Comparison of ENCODE assay signal across 35 mouse cellular contexts in genomic region chr6:83617581-83618335, GRCm38 (mm10). TPM values are rescaled to one million over a fixed set of nuclear protein-coding genes. Genes with fewer than 3 reads are reported as not detected.
DNase-seq lines count a peak whose midpoint lies in the region; ATAC-seq and TF ChIP-seq lines count a peak whose summit lies in the region.
"Had no signal": no experiment of that assay in that cellular context is flagged by ENCODE, and none has a peak within 500 bp of the region (broad histone marks: within the 10 kb centered on the region; RNA-seq: fewer than 3 reads in every experiment).

No protein-coding gene starts in this region.

- no peak overlapping the region for H3K27ac ChIP-seq in limb, embryonic 10.5 days
- peak overlapping the region; percentile 71 for H3K27ac ChIP-seq in lung, postnatal 0 days (ENCODE audit: low read length)
- H3K27ac ChIP-seq: gastrocnemius, adult 2 months; heart, adult 2 months; heart, embryonic 10.5 days; heart, embryonic 13.5 days; hindbrain, embryonic 12.5 days; hindbrain, embryonic 15.5 days had no signal

- no peak overlapping the region for H3K9ac ChIP-seq in lung, postnatal 0 days (replicated peaks; ENCODE audit: low read depth)
- H3K9ac ChIP-seq: forebrain, postnatal 0 days; heart, embryonic 13.5 days; hindbrain, embryonic 12.5 days; hindbrain, embryonic 15.5 days had no signal

- no peaks in the 10 kb centered on the region for H3K36me3 ChIP-seq in limb, embryonic 10.5 days
- H3K36me3 ChIP-seq in lung, postnatal 0 days (ENCODE audit: insufficient read depth, low read length), result no peaks in the 10 kb centered on the region
- H3K36me3 ChIP-seq: heart, embryonic 10.5 days; heart, embryonic 13.5 days; hindbrain, embryonic 12.5 days; hindbrain, embryonic 15.5 days had no signal

- no peaks in the 10 kb centered on the region for H3K27me3 ChIP-seq in limb, embryonic 10.5 days (ENCODE audit: low read depth, poor library complexity, severe bottlenecking)
- H3K27me3 ChIP-seq in lung, postnatal 0 days (replicated peaks; ENCODE audit: insufficient read depth, low read length), result no peaks in the 10 kb centered on the region
- H3K27me3 ChIP-seq: hindbrain, embryonic 12.5 days; hindbrain, embryonic 15.5 days had no signal

- 83% methylated on average over 15 of the region's 15 CpGs for WGBS in limb, embryonic 10.5 days
- WGBS in lung, postnatal 0 days, result 40% methylated on average over 15 of the region's 15 CpGs

- ATAC-seq in lung, postnatal 0 days, result peak; percentile 92
- ATAC-seq: activated CD4-positive, CD25-positive, alpha-beta regulatory T cell, adult 4 months; forebrain, embryonic 14.5 days; forebrain, postnatal 0 days had no signal

- H3K4me1 ChIP-seq in limb, embryonic 10.5 days, result peaks cover 22% of the 10 kb centered on the region
- H3K4me1 ChIP-seq in lung, postnatal 0 days (ENCODE audit: insufficient read depth, low read depth, low read length), result no peaks in the 10 kb centered on the region
- H3K4me1 ChIP-seq: hindbrain, embryonic 12.5 days; hindbrain, embryonic 15.5 days had no signal

- DNase-seq in heart, adult 11 months, result peak; percentile 58
- no peak for DNase-seq in heart, postnatal 4 days
- DNase-seq in limb, embryonic 10.5 days (ENCODE audit: low spot score), result peak; percentile 18
- peak; percentile 84 for DNase-seq in lung, postnatal 0 days (ENCODE audit: low spot score)
- peak; percentile 47 for DNase-seq in lung, postnatal 36 days
- DNase-seq in gastrocnemius, postnatal 10 days, result no peak
- DNase-seq in layer of hippocampus, adult 11-12 months (ENCODE audit: low spot score), result no peak
- DNase-seq: adrenal gland, adult 8-10 months; adrenal gland, postnatal 25 days; B cell, adult 2 months; cerebellum, adult 11-12 months; cerebellum, adult 8-10 months; cerebellum, postnatal 10 days; cerebellum, postnatal 36 days; embryo, embryonic 11 days; forebrain, postnatal 0 days; gastrocnemius, adult 2 months; gastrocnemius, postnatal 25 days; heart, postnatal 14 days had no signal

- peak; percentile 36; the same call in 1 of the 2 replicates for TF ChIP-seq EP300 in lung, postnatal 0 days (IDR thresholded peaks at IDR 0.05)

- H3K4me2 ChIP-seq in lung, postnatal 0 days (replicated peaks; ENCODE audit: low read depth, low read length), result no peak overlapping the region
- H3K4me2 ChIP-seq: heart, embryonic 13.5 days; hindbrain, embryonic 12.5 days; hindbrain, embryonic 15.5 days had no signal

- no peak for TF ChIP-seq CTCF in lung, postnatal 0 days (IDR thresholded peaks at IDR 0.05)

- H3K4me3 ChIP-seq in limb, embryonic 10.5 days, result no peak overlapping the region
- no peak overlapping the region for H3K4me3 ChIP-seq in lung, postnatal 0 days (ENCODE audit: low read depth, low read length)
- H3K4me3 ChIP-seq: gastrocnemius, adult 2 months; heart, adult 2 months; heart, embryonic 10.5 days; heart, embryonic 13.5 days; hindbrain, embryonic 12.5 days; hindbrain, embryonic 15.5 days had no signal

- H3K9me3 ChIP-seq in limb, embryonic 10.5 days (replicated peaks), result no peaks in the 10 kb centered on the region
- H3K9me3 ChIP-seq in lung, postnatal 0 days (ENCODE audit: low read length), result no peaks in the 10 kb centered on the region
- H3K9me3 ChIP-seq: heart, embryonic 10.5 days; heart, embryonic 13.5 days; hindbrain, embryonic 12.5 days; hindbrain, embryonic 15.5 days had no signal

RNA-seq across cellular contexts. Expression of gene Clec4f, which starts 38.2 kb away (rescaled TPM):
- total RNA-seq in heart, postnatal 4 days (2021), result not detected
- not detected in 2 replicates for polyA plus RNA-seq in limb, embryonic 10.5 days (2016; fragmentation: Nextera tagmentation; extraction: Ambion mirVana)
- polyA plus RNA-seq in lung, postnatal 0 days (2015; fragmentation: Nextera tagmentation; extraction: Ambion mirVana), result not detected in 2 replicates
- under 1 TPM in 1 of 2 experiments, not detected in 1; 0.32 TPM for total RNA-seq in gastrocnemius, postnatal 10 days (2021)
- total RNA-seq: adrenal gland, adult 8-10 months; adrenal gland, postnatal 25 days; forebrain, postnatal 0 days; gastrocnemius, adult 2 months; gastrocnemius, postnatal 25 days; heart, postnatal 14 days; hematopoietic stem cell, adult 5-6 weeks; MEL had no signal
- polyA plus RNA-seq: activated CD4-positive, CD25-positive, alpha-beta regulatory T cell, adult 4 months; brain, embryonic 14.5 days; cortical plate, adult 2 months; embryonic facial prominence, embryonic 11.5 days; embryonic facial prominence, embryonic 14.5 days; forebrain, embryonic 11.5 days; forebrain, embryonic 14.5 days; frontal cortex, adult 2 months; gonadal fat pad, adult 2 months; heart, adult 2 months; heart, embryonic 10.5 days; hindbrain, embryonic 12.5 days; hindbrain, embryonic 15.5 days had no signal

RNA-seq across cellular contexts. Expression of gene Stambp, which starts 45.2 kb away (rescaled TPM):
- total RNA-seq in heart, postnatal 4 days (2021), result 10 to 100 TPM; 16.0 to 18.4 TPM
- 13.0 and 16.5 TPM in 2 replicates for polyA plus RNA-seq in limb, embryonic 10.5 days (2016; fragmentation: Nextera tagmentation; extraction: Ambion mirVana)
- polyA plus RNA-seq in lung, postnatal 0 days (2015; fragmentation: Nextera tagmentation; extraction: Ambion mirVana), result 30.7 TPM in 2 replicates
- total RNA-seq in gastrocnemius, postnatal 10 days (2021), result 10 to 100 TPM in 1 of 2 experiments, 1 to 10 TPM in 1; 9.8 to 10.7 TPM

RNA-seq across cellular contexts. Expression of gene Cd207, which starts 59.9 kb away (rescaled TPM):
- under 1 TPM; 0.56 to 0.88 TPM for total RNA-seq in heart, postnatal 4 days (2021)
- not detected in 2 replicates for polyA plus RNA-seq in limb, embryonic 10.5 days (2016; fragmentation: Nextera tagmentation; extraction: Ambion mirVana)
- polyA plus RNA-seq in lung, postnatal 0 days (2015; fragmentation: Nextera tagmentation; extraction: Ambion mirVana), result not detected in 2 replicates
- not detected for total RNA-seq in gastrocnemius, postnatal 10 days (2021)
- total RNA-seq: adrenal gland, postnatal 25 days; forebrain, postnatal 0 days; gastrocnemius, adult 2 months; gastrocnemius, postnatal 25 days; hematopoietic stem cell, adult 5-6 weeks; MEL had no signal
- polyA plus RNA-seq: activated CD4-positive, CD25-positive, alpha-beta regulatory T cell, adult 4 months; brain, embryonic 14.5 days; cortical plate, adult 2 months; embryonic facial prominence, embryonic 11.5 days; embryonic facial prominence, embryonic 14.5 days; forebrain, embryonic 11.5 days; forebrain, embryonic 14.5 days; forebrain, postnatal 0 days; gonadal fat pad, adult 2 months; heart, embryonic 10.5 days; hindbrain, embryonic 12.5 days; hindbrain, embryonic 15.5 days had no signal

Comparison
In these comparisons a context has a peak if more than half of its experiments do, and no peak if none do; other contexts are left out.
1. DNase-seq: peak in heart, adult 11 months (single experiment), limb, embryonic 10.5 days (single experiment), lung, postnatal 0 days (single experiment) and lung, postnatal 36 days (single experiment); none in heart, postnatal 4 days (single experiment), gastrocnemius, postnatal 10 days (single experiment) and layer of hippocampus, adult 11-12 months (single experiment).